Mouse (Mus musculus) hindbrain, embryonic 13.5 days (tissue): ENCODE measurements around the gene Gm20388. TPM values are rescaled to one million over a fixed set of nuclear protein-coding genes. Genes with fewer than 3 reads are reported as not detected.

ENCODE experiments used
- ATAC-seq: fragments of 200-750 bp; cut with Nextera tagmentation; 2 replicates; pipeline ENCODE4 v1.8.0; 2017; ENCODE audit warnings: moderate TSS enrichment; ENCODE audit not compliant: low FRiP score
- H3K27ac ChIP-seq: fragments of 300-500 bp; sonication (generic); 2 replicates; pipeline ENCODE4 v1.5.1; 2015; ENCODE audit warnings: inconsistent platforms, mild to moderate bottlenecking, moderate library complexity
- H3K27me3 ChIP-seq: fragments of 300-500 bp; sonication (generic); 2 replicates; pipeline ENCODE4 v1.6.1; 2015; ENCODE audit warnings: mild to moderate bottlenecking, inconsistent platforms
- H3K36me3 ChIP-seq: fragments of 300-500 bp; sonication (generic); 2 replicates; pipeline ENCODE4 v1.6.1; 2015; ENCODE audit warnings: mild to moderate bottlenecking, inconsistent platforms
- H3K4me1 ChIP-seq: fragments of 300-500 bp; sonication (generic); replicated peaks from 2 replicates; pipeline ENCODE4 v1.6.1; 2015; ENCODE audit warnings: inconsistent platforms
- H3K4me2 ChIP-seq: fragments of 300-500 bp; sonication (generic); 2 replicates; pipeline ENCODE4 v1.6.1; 2015; ENCODE audit warnings: inconsistent platforms, mild to moderate bottlenecking, moderate library complexity
- H3K4me3 ChIP-seq: fragments of 300-500 bp; sonication (generic); 2 replicates; pipeline ENCODE4 v1.5.1; 2015; ENCODE audit warnings: mild to moderate bottlenecking, inconsistent platforms
- H3K9ac ChIP-seq: fragments of 300-500 bp; sonication (generic); 2 replicates; pipeline ENCODE4 v1.6.1; 2015; ENCODE audit warnings: mild to moderate bottlenecking, inconsistent platforms
- H3K9me3 ChIP-seq: fragments of 300-500 bp; sonication (generic); 2 replicates; pipeline ENCODE4 v1.6.1; 2016; ENCODE audit warnings: inconsistent platforms
- WGBS: fragments of 180-500 bp; shearing (Covaris S2); methylation state at CpG from one replicate; pipeline ENCODE4 v1.1.7; 2015; 5-methylcytosine and 5-hydroxymethylcytosine counted together
- polyA plus RNA-seq: library from polyadenylated mRNA; unstranded; fragments of >200 nt; fragmentation: Nextera tagmentation; extraction: Ambion mirVana; gene quantifications from 2 replicates; pipeline ENCODE4 v1.2.1, GENCODE M21; 2015

Gm20388 gene
- polyA plus RNA-seq, 1 experiment from 2014 or later = 1.9 TPM

DNA sequence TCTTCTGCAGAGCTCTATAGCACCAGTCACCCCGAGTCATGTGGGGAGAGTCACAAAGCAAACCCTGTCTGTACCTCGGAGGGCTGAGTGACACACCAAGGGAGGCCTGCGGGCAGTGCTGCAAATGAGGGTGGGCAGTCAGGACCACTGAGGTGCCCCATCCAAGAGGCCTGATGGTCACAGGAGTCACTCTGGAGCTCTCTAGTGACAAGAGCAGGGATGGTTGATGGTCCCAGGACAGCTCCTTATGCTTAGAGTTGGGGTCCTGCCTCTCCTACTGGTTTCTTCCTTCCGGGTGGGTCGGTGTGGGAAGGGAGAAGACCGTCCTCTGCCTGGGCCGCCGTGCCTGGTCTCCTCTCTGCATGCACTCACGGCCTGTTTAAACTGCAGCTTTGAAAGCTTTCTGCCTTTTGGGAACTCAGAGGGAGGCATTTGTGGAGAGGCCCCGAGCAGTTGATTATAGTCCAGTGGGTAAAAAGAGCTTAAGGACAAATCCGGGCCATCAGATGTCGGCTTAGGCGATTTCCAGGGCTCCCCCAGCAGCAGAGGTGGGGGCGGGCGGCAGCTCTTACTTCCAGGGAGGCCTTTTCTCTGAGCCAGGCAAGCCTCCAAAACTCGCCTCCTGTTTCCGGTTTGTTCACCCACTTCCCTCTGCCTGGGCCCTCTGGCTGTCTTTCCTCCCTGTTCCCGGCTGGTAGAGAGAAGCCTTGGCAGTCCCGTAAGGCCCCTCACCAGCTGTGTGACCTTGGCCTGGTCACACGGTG, 516.2 kb downstream of the Gm20388 start:
- peaks cover 69% of the 10 kb centered on the region for H3K4me1 ChIP-seq
- H3K27me3 ChIP-seq = 0 out of 2 replicates have a peak, but pooled peaks cover 2% of the 10 kb centered on the region
- no peaks in the 10 kb centered on the region for H3K36me3 ChIP-seq
- H3K9me3 ChIP-seq = no peaks in the 10 kb centered on the region
- no peak for ATAC-seq
- H3K4me2 ChIP-seq = no peak overlapping the region
- 46% methylated on average over 20 of the region's 20 CpGs for WGBS
- no peak overlapping the region for H3K4me3 ChIP-seq
- H3K27ac ChIP-seq = peak overlapping the region; percentile 97
- H3K9ac ChIP-seq = no peak overlapping the region

DNA sequence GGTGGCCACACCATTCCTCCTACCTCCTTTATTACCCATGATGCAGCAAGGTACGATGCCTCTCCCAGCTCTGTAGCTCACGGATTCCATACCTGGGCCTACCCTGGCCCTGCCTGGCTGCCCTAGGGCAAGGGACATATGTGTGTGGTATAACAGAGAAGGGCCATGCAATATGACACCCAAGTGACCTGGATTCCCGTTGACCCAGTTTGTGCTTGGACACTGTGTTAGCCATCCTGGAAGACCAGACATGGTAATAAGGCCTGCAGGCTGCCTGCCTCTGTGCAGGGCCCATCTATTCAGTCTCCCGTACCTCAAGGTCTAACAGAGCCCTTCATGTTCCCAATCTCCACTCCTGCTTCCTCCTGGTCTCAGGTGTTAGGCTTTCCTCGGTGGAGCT, 517.9 kb downstream of the Gm20388 start:
- H3K27ac ChIP-seq = no peak overlapping the region
- no peaks in the 10 kb centered on the region for H3K9me3 ChIP-seq
- H3K4me3 ChIP-seq = no peak overlapping the region
- no peaks in the 10 kb centered on the region for H3K27me3 ChIP-seq
- ATAC-seq = no peak
- H3K36me3 ChIP-seq = no peaks in the 10 kb centered on the region
- 82% methylated on average over 5 of the region's 5 CpGs for WGBS
- H3K9ac ChIP-seq = no peak overlapping the region
- no peak overlapping the region for H3K4me2 ChIP-seq
- peaks cover 63% of the 10 kb centered on the region for H3K4me1 ChIP-seq

GRCm38 (mm10) chr8:120429116-120429515, 518.5 kb downstream of the Gm20388 start:
- Histone ChIP-seq H3K4me2 (no peak overlapping the region), H3K4me1 (peaks cover 57% of the 10 kb centered on the region), H3K9ac (no peak overlapping the region), H3K36me3 (no peaks in the 10 kb centered on the region), H3K9me3 (no peaks in the 10 kb centered on the region), H3K27me3 (no peaks in the 10 kb centered on the region), H3K27ac (no peak overlapping the region), H3K4me3 (no peak overlapping the region)
- 100% methylated on average over 1 of the region's 1 CpGs for WGBS
- ATAC-seq = no peak

DNA sequence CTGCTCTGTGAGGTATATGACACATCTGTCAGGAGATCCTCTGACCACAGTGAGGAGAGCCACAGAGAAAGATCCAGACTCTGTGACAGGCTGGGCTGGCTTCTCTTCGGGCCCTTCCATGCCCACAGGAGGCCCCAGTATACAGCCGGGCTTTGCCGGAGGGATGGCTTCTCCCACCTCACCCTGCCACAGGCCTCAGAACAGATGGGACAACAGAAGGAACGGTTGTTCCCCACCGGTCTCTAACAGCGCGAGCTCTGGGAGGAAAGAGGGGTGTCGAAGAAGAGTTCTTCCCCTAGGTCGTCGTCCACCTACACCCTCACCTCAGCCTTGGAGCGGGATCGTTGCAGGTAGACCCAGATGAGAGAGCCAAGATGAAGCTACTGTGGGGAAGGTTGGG, 520.4 kb downstream of the Gm20388 start:
- Histone ChIP-seq H3K27me3 (no peaks in the 10 kb centered on the region), H3K9ac (no peak overlapping the region), H3K4me2 (no peak overlapping the region), H3K9me3 (no peaks in the 10 kb centered on the region), H3K36me3 (no peaks in the 10 kb centered on the region), H3K4me3 (no peak overlapping the region), H3K27ac (0 out of 2 replicates have a peak overlapping the region, but pooled peaks have one; percentile 6), H3K4me1 (peaks cover 38% of the 10 kb centered on the region)
- WGBS = 67% methylated on average over 12 of the region's 12 CpGs
- no peak for ATAC-seq

DNA sequence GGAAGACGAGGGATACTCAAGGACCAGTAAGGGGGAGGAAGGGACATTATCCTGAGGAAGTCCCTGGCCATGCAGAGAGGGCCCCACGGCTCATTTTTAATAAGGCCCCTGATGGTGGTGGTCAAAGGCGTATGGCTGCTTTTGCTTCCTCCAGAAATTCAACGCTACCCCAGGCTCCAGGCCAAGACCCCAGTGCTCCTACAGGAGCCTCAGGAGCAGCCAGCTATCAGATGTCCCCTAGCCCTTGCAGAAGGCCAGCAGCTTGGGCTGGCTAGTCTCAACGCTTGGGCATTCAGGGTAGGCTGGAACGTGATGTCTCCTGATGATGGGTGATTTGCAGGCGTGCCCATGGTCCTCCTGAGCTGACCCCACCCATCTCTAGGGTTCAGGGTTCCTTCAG, 521.8 kb downstream of the Gm20388 start:
- Histone ChIP-seq H3K9ac (no peak overlapping the region), H3K27me3 (0 out of 2 replicates have a peak, but pooled peaks cover 9% of the 10 kb centered on the region), H3K27ac (no peak overlapping the region), H3K4me2 (no peak overlapping the region), H3K36me3 (no peaks in the 10 kb centered on the region), H3K4me3 (no peak overlapping the region), H3K4me1 (peaks cover 38% of the 10 kb centered on the region), H3K9me3 (no peaks in the 10 kb centered on the region)
- 85% methylated on average over 7 of the region's 7 CpGs for WGBS
- no peak for ATAC-seq

- Histone ChIP-seq H3K4me2 (no peak overlapping the region), H3K27me3 (0 out of 2 replicates have a peak, but pooled peaks cover 13% of the 10 kb centered on the region), H3K9ac (no peak overlapping the region), H3K36me3 (no peaks in the 10 kb centered on the region), H3K9me3 (no peaks in the 10 kb centered on the region), H3K4me3 (no peak overlapping the region), H3K4me1 (peaks cover 38% of the 10 kb centered on the region), H3K27ac (no peak overlapping the region)
- 72% methylated on average over 7 of the region's 7 CpGs for WGBS
- no peak for ATAC-seq
Measured at GRCm38 (mm10) chr8:120433143-120433542, 522.5 kb downstream of the Gm20388 start.

DNA sequence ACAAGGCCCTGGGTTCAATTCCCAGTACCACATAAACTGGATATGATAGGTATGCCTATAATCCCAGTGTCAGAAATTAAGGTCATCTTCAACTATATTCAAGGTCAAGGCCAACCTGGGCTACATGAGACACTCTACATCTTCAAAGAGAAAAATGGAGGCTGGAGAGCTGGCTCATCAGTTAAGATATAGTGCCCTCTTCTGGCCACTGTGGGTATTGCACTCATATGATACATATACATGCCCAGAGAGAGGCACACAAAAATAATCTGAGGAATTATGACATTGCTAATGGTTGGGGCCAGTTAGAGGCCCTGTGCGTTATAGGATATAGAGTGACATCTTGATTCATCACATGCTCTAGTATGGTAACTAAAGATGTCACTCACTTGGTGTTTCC, 523.1 kb downstream of the Gm20388 start:
- Histone ChIP-seq H3K9me3 (no peaks in the 10 kb centered on the region), H3K4me2 (no peak overlapping the region), H3K27me3 (0 out of 2 replicates have a peak, but pooled peaks cover 13% of the 10 kb centered on the region), H3K9ac (no peak overlapping the region), H3K4me3 (no peak overlapping the region), H3K36me3 (no peaks in the 10 kb centered on the region), H3K4me1 (peaks cover 42% of the 10 kb centered on the region), H3K27ac (no peak overlapping the region)
- no peak for ATAC-seq
- WGBS = 100% methylated on average over 1 of the region's 1 CpGs

- Histone ChIP-seq H3K9ac (no peak overlapping the region), H3K27ac (no peak overlapping the region), H3K4me2 (no peak overlapping the region), H3K4me1 (peaks cover 59% of the 10 kb centered on the region), H3K4me3 (no peak overlapping the region), H3K9me3 (no peaks in the 10 kb centered on the region), H3K36me3 (no peaks in the 10 kb centered on the region), H3K27me3 (0 out of 2 replicates have a peak, but pooled peaks cover 13% of the 10 kb centered on the region)
- ATAC-seq = no peak
- WGBS = 95% methylated on average over 15 of the region's 15 CpGs
Measured at GRCm38 (mm10) chr8:120435781-120436180, 525.1 kb downstream of the Gm20388 start.

GRCm38 (mm10) chr8:120436491-120437030, 525.9 kb downstream of the Gm20388 start:
- ATAC-seq = no peak
- Histone ChIP-seq H3K36me3 (no peaks in the 10 kb centered on the region), H3K4me2 (no peak overlapping the region), H3K9ac (no peak overlapping the region), H3K4me1 (peaks cover 67% of the 10 kb centered on the region), H3K27me3 (0 out of 2 replicates have a peak, but pooled peaks cover 13% of the 10 kb centered on the region), H3K4me3 (no peak overlapping the region), H3K9me3 (no peaks in the 10 kb centered on the region), H3K27ac (peak overlapping the region; percentile 23; the same call in 1 of the 2 replicates)
- 49% methylated on average over 5 of the region's 5 CpGs for WGBS

- Histone ChIP-seq H3K4me2 (no peak overlapping the region), H3K36me3 (no peaks in the 10 kb centered on the region), H3K27me3 (peaks cover 15% of the 10 kb centered on the region; the same call in 1 of the 2 replicates), H3K4me3 (no peak overlapping the region), H3K27ac (peak overlapping the region; percentile 90), H3K9ac (peak overlapping the region; percentile 36; the same call in 1 of the 2 replicates), H3K4me1 (peaks cover 73% of the 10 kb centered on the region), H3K9me3 (no peaks in the 10 kb centered on the region)
- WGBS = 64% methylated on average over 1 of the region's 1 CpGs
- ATAC-seq = no peak
Measured at GRCm38 (mm10) chr8:120437207-120437606, 526.6 kb downstream of the Gm20388 start.

DNA sequence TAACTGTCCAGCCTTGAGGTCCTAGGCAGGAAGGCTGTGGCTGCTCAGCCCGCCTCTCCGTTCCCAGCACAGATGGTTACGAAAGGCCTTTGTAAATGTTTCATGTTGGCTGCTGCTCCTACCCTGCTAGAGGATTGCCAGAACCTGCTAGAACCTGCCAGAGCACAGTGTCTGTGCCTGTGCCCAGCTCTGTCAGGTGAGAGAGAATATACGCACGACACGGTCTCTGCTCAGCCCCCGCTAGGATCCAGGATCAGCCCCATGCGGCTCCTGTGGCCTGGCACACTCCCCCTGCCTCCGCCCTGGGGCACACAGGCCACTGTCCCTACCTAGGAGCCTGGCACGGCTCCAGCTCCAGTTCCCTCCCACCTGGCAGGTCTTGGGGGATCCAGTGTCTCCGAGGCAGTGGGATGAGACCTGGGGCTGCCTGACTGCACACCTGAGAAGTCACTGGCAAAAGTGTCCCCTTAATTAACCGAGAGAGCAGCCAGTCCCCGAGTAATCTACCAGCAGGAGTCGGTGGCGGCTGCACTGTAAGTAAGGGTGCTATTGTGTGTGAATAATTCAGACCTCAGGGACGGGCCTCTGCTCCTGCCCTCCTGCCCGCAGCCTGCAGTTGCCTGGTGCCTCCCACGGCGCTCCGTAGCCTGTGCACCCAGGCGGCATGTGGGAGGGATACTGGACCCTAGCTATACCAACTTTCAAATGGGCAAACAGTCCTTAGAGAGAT, 527.2 kb downstream of the Gm20388 start:
- WGBS = 52% methylated on average over 21 of the region's 21 CpGs
- Histone ChIP-seq H3K9ac (peak overlapping the region; percentile 36; the same call in 1 of the 2 replicates), H3K4me1 (peaks cover 74% of the 10 kb centered on the region), H3K27ac (peak overlapping the region; percentile 90), H3K9me3 (no peaks in the 10 kb centered on the region), H3K36me3 (no peaks in the 10 kb centered on the region), H3K4me3 (no peak overlapping the region), H3K4me2 (no peak overlapping the region), H3K27me3 (peaks cover 21% of the 10 kb centered on the region; the same call in 1 of the 2 replicates)
- ATAC-seq = no peak

- H3K4me2 ChIP-seq = peak overlapping the region; percentile 19; the same call in 1 of the 2 replicates
- H3K4me3 ChIP-seq = no peak overlapping the region
- WGBS = 5% methylated on average over 19 of the region's 19 CpGs
- peak overlapping the region; percentile 51; the same call in 1 of the 2 replicates for H3K9ac ChIP-seq
- H3K27me3 ChIP-seq = peaks cover 23% of the 10 kb centered on the region; the same call in 1 of the 2 replicates
- peaks cover 70% of the 10 kb centered on the region for H3K4me1 ChIP-seq
- H3K27ac ChIP-seq = peak overlapping the region; percentile 90
- peak; percentile 70 for ATAC-seq
- no peaks in the 10 kb centered on the region for H3K9me3 ChIP-seq
- no peaks in the 10 kb centered on the region for H3K36me3 ChIP-seq
Measured at GRCm38 (mm10) chr8:120439309-120439708, 528.7 kb downstream of the Gm20388 start.
